Mouse (Mus musculus) megakaryocyte progenitor cell, adult 5-6 weeks (primary cell): ENCODE data around the gene Zc3hav1l. TPM values are rescaled to one million over a fixed set of nuclear protein-coding genes. Genes with fewer than 3 reads are reported as not detected.

ENCODE experiments used
- ATAC-seq: replicated peaks from 2 replicates; pipeline ENCODE4 v1.8.0; 2016; ENCODE audit warnings: mild to moderate bottlenecking, moderate TSS enrichment, inconsistent platforms; ENCODE audit not compliant: poor library complexity
- total RNA-seq, 2 experiments: library from RNA; stranded (forward) in 1 of 2; stranded (reverse) in 1 of 2; fragments of 157-497, 149-512 nt in 1 of 2; fragments of 200-1000 nt in 1 of 2; gene quantifications; 2 replicates each; pipeline versions ENCODE4 v1.2.3 to v1.2.4; 2015 to 2017

The Zc3hav1l gene
- total RNA-seq, 2 experiments from 2014 or later = 4.4 to 11.6 TPM

DNA sequence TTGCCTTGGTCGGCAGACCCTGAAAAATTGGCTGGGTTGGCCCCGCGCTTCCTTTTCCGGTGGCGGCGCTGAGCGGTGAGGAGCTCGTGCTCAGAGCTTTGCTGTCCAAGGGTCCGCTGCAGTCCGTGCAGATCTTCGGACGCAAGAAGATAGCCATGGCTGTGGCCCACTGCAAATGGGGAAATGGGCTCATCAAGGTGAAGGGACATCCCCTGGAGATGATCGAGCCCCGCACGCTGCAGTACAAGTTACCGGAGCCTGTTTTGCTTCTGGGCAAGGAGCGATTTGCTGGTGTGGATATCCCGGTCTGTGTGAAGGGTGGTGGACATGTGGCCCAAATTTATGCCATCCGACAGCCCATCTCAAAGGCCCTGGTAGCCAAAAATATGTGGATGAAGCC is 14.6 kb downstream of the Zc3hav1l start:
- no peak for ATAC-seq

DNA sequence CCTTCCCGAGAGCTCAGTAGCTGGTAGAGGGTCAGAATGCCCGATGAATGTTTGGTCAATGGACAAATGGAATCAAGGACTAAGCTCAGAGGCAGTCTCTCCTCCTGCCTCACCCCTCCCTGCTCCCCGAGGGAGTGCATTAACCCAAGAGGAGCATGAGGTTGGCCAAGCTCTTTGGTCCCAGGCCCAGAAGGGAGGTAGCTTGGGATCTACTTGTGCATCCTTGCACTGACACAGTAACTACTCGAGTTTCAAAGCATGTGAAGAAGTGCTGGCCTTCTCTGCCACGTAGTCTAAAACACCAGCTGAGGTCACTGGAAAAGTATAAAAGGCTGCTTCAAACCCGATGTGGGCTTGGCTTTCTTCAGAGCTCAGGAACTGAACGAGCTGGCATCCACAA is 34.6 kb downstream of the Zc3hav1l start:
- no peak for ATAC-seq

DNA sequence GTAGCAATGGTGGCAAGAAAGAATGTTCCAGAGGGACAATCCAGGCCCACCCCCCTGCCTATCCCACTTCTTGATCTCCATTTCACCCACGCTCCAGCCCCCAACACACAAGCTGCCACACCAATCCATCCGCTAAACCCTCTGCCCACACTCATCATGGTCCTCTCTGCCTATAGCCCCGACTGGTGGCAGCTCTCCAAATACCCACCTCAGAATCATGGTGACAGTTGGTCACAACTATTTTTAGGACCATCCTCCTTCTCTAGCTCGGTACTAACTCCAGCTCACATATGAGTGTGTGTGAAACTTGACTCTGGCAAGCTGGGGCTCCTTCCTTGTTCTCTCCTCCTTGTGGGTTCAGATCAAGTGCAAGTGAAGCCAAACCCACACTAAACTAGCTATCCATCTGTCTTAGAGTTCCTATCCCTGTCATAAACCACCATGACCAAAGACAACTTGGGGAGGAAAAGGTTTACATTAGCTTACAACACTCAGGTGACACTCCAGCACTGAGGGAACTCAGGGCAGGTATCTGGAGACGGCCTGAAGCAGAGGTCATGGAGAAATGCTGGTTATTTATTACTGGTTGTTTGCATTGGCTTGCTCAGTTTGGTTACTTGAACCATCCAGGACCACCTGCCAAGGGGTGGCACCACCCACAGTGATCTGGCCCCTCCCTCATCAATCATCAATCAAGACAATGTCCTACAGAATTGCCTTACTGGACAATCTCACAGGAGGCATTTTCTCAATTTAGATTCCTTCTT is 35.5 kb downstream of the Zc3hav1l start:
- no peak; the same call in 1 of the 2 replicates for ATAC-seq

DNA sequence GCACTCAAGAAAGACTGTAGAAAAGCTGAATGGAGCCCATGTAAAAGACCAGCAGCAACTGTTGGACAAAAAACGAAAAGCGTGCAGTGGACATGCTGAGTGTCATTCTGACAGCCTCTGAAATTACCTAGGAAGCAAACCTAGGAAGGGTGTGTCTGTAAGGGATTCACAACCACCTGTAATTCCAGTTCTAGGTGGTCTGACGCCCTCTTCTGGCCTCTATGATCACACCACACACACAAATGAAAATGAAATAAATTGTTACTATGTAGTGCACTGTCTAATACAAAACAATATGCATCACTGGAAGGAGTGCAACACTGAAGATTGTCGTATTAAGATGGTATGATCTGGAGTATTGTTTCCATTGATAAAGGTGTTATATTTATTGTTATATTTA is 37.2 kb downstream of the Zc3hav1l start:
- ATAC-seq = no peak

DNA sequence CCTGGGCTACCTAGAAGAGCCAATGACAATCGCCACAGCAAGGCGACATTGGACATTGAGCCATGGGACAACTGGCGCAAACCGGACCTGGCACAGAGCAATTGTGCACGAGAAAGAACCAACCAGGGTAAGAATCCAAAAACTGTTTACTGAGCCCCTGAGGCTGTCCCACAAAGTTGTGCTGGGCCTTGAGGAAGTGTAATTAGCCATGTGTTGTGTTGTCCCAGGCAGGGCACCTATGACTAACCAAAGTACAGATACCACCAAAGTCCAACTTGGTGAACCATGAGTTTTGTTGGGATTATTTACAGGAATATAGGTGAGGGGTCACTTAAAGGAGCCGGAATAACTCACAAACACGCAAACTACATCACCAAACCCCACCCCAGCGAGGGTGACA is 41.6 kb downstream of the Zc3hav1l start:
- ATAC-seq = no peak

DNA sequence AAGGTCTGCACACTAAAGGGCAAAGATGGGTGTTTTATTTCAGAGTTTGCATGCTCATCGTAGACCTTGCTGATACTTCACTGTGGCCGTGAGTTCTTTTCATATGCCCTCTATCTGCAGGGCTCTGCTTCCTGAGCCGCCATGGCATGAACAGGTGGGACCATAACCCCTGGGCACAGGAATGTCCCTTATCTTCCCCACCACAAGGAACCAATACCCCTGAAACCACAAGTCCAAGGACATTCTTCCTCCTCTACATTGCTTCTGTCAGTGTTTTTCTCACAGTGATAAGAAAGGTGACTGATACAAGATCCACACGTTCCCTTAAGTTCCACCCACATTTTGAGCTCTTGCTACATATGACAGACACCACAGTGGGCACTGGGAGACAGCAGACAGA is 42.3 kb downstream of the Zc3hav1l start:
- ATAC-seq = no peak; the same call in 1 of the 2 replicates

DNA sequence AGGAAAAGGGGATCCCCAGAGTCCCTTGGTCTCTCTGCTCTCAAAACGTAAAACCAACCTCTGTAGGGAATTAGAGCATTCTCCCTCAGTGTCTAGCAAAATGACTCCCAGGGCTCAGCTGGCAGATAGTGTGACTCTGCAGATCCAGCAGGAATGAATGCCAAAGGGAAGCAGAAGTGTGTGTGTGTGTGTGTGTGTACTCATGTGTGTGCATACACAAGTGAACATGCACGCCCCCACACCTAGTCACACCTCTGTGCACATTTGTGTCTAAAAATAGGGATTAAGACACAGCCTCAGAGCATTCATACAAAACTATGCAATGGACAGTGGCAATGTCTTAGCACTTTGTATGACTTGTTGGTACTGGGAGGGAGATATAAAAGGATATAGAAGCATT is 43.3 kb downstream of the Zc3hav1l start:
- no peak for ATAC-seq

DNA sequence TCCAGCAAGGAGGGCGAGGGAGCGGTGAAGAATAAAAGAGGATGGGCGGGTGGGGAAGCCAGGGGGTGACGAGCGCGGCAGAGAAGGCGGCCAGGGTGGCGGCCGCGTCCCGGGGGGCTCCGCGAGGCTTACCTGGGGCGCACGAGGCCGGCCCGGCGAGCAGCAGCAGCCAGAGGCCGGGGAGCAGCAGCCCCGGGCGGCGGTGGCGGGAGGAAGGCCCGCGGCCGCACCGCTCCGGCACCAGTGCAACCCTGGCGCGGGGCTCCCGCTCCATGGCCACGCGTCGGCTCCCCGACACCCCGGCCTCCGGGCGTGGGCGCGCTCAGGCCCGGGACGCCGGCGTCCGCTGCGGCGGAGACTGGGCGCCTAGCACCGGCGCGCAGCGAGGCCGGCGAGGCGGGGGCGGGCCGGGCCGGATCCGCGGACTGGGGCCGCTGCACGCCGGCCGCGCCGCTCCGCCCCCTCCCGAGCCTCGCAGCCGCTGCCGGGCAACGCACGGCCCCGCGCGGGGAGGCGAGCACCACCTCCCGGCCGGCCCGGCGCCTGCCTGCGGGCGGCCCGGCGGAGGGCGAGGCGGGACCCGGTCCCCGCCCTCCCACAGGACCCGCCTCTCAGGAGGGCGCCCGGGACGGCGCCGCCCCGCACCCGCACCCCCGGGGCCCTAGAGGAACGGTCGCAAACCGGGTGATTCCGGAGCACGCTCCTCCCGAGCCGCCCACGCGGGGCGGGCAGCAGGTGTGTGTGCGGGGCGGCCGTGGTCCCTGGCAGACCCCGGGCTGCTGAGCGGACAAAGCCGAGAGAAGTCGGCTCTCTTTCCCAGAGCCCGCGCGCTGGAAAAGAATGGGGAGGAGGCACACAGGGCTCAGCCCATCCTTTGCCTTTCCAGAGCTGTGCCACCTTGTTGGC is 45.1 kb downstream of the Zc3hav1l start, which contains the start of gene D630045J12Rik:
Gene D630045J12Rik, minus strand, starts transcription at position 274 of the 906 bp plus-strand sequence.
- ATAC-seq = peak; percentile 81

DNA sequence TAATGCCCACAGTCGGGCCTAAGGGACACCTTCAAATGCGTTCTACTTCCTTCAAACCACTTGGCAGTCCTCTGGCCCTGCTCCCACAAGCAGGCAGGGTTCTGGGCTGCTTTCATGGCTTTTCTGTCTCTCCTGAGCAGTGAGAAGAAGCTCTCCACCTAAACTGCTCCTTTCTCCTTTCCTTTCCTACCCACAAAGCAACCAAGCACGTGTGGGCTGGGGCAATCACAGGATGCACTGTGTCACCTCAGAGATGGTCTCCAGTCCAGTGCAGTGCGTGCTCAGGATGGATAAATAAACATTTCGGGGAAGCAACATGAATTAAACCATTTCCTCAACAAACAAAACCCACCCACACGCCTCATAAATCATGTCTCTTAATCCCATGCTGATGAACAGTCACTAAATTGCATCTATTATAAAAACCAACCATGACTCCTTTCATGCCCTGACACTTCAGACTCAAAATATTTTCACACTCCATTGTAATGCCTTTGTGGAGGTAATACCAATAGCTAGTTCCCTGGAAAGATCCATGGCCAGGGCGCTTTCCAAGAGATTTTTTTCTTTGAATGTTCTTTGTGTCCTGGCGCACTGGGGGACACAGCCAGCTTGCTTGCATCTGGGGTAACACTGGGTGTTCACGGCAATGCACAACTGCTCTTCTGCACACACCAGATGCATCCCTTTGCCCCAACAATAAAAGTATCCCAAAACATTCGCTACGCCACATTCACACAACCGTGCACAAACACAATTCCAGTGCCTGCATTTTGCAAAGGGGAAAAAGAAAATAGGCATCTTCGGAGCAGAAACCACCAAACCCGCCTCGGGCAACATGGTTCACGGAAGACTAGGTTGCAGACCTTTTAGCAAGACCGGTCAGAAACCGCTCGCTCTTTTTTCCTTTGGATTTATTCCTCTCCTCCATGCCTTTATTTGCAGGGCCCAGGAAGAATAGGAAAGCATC is 46.0 kb downstream of the Zc3hav1l start:
- ATAC-seq = no peak

DNA sequence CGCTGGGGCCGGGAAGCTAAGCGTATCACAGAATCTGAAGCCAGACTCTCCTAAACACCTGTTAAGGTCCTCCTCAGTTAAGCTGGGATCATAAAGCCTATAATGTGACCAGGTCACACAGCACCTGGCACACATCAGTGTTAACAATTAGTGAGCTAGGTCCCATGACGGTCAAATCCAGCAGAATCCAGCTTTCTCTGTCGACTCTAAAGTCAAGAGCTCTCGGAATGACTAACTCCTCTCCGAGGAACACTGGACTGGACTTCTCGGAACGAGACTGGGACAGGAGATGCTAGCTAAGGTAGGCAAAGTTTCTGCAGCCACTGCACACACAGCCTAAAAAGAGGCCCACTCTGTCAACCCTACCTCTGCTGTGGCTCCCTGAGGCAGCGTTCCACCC is 46.9 kb downstream of the Zc3hav1l start:
- no peak for ATAC-seq

DNA sequence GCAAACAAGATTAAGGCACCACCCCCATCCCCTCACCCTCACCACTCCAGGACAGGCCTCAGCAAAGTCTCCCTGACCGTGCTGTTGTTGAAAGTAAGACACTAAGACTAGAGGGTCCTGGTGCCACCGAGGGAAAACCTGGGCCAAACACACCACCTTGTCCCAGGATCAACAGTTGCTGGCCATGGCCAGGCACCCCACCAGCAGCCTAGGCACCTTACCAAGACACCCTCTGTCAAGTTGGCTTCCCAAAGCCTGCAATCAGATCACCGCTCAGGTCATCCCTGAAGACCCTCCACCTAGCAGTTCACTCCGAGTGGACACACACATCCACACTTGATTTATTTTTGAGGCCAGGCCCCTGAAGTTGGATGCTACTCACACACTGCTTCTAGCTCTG is 47.6 kb downstream of the Zc3hav1l start:
- no peak for ATAC-seq

DNA sequence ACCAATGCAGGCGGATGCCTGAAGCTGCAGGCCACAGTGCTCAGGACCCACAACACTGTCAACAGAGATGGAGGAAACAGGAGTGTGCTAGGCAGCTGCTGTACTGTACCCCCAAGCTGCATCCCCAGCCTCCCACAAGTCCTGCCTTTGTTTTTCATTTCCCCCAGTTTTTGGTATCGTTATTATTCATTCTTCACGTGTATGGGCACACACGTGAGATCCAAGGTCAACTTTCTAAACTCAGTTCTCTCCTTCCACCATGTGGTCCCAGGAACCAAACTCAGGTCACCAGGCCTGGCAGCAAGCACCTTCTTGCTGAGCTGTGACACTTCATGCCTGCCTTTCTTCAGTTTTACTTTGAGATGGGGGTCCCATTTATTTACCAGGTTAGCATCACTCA is 51.7 kb downstream of the Zc3hav1l start:
- no peak for ATAC-seq

DNA sequence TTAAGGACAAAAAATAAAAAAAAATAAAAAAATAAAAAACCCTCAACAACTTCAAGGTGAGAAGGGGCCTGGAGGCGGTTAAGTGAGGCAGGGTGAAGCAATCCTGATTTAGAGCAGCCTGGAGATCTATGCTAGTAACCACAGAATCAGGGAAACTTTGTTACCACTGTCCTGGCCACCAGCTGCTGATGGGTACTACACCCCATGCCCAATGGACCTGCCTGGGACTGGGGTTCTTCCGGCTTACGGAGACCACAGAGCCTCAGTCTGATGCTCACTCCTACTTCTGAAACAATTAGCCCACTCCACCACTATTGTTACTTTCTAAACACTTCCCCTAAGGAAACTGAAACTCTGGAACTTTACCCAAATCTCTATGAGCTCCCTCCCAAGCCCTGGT is 54.3 kb downstream of the Zc3hav1l start:
- ATAC-seq = peak; percentile 23

DNA sequence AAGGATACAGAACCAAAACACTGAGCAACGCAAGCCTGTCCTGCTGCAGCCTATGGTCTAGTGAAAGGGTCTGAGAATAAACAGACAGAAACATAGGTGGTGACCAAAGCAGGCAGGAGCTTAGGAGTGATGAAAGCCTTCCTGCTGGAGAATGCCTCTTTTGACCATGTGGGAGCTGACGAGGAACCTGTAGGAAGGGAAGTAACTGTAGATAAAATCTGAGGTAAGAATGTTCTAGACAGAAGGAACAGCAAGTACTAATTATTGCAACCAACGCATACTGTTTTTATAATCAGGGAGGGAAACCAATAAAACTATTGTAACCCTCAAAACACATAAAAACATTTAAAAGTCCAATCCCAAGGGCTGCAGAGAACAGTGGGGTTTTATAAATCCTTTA is 54.9 kb downstream of the Zc3hav1l start:
- peak; percentile 15; the same call in 1 of the 2 replicates for ATAC-seq

DNA sequence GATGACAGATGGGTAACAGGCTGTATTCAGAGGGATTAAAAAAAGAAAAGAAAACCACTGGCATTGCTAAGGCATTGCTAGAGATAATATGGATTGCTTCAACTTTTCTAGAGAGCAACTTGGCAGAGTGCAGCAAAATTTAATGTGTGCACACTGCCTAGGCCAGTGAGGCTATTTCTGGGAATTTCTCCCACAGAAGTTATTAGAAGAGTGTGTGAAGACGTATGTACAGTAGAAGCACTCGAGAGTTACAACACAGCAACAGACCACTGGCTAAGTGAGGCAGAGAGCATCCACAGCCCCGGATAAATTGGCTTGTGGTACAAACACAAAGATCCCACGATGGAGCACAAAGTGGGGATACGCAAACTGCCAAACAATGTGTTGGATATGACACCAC is 56.2 kb downstream of the Zc3hav1l start:
- ATAC-seq = no peak

DNA sequence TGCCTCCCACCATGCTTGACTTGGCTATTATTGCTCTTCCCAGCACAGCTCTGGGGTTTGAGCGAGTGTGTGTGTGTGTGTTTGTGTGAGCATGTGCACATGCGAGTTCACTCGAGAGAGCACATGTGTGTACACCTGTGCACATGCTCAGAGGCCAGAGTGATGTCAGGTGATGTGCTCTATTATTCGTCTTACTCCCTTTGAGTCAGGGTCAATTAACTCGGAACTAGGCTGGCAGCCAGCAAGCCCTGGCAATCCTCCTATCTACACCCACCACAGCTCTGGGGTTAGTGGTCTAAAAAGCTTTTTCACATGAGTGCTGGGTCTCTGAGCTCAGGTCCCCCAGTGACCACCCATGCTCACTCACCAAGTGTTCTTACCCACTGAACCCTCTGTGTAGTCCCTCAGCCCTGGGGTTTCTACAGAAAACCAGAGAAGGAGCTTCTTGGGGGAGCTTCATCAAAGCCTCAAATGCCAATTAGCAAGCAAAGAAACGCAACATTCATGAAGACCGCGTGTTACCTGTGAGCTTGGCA is 56.7 kb downstream of the Zc3hav1l start:
- no peak for ATAC-seq

DNA sequence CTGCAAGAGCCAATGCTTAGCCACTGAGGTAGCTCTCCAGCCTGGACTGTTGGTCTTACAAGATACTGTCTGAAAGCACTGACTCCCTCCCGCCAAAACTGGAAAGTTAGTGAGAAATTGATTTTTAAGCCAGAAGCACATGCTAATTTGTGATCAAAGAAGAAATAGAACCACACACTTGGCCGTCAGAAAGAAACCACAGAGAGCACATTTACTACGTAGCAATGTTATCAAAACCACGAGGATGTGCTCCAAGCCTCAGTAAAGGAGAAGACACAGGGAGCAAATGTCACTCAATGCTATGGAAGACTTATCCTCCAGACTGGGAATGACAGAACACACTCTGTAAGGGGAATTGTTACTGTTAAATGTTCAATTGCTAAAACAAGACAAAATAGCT is 57.6 kb downstream of the Zc3hav1l start:
- no peak for ATAC-seq

DNA sequence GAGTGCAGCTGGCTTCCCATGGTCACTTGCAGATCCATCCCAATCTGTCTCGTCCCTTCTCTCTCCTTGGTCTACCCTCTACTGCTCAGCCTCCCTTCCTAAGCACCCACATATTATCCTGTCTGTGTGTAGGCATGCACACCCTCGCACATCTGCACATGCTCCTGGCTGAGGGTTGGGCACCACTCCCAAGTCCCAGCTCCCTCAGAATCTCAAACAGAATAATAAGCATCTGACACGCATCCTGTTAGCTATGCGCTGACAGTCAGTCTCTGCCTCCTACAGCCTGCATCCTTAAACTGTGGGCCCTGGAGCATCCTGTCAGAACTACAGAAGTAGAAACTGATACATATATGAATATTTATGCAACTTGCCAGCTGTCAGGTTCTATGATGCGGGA is 58.4 kb downstream of the Zc3hav1l start:
- no peak for ATAC-seq

DNA sequence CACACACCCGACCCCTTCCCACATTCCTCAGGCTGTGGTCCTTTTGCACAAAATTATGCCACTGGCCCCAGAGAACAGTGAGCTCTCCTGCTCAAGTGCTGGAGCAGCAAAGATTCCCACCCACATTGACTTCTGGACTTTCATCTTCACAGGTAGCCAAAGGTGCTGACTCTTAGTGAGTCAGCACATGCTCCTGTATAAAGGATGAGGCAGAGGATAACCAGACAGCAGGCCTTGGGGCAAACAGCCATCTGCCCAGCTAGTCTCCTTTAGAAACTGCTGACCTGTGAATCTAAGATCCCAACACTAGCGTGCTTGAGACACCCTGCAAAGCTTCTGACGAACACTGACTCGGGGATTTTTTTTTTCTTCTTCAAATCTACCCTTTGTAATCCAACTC is 60.7 kb downstream of the Zc3hav1l start:
- ATAC-seq = no peak
